Mouse (Mus musculus): ENCODE results near the gene Brinp1.

DNA sequence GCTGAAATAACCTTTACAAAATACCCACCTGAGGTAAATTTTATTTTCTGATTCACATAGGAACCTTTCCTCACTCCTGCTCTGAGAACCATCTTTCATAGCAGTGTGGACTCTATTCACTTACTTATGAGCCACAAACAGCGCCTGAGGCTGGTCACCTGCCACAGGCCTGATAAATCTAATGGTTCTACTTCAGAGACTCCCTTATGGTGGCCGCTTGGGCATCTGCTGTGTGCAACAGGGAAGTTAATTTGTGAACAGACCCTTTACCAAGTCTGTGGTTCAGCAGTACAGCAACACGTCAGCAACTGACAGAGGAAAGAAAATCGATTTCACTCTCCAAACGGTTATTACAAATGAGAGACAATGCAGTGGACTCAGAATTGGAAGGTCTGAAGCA is 164.2 kb downstream of the Brinp1 start:
- no peak for TF ChIP-seq CTCF (conservative IDR thresholded peaks at IDR 0.05 in 1 of 2, IDR thresholded peaks at IDR 0.05 in 1 of 2; ENCODE audit: low read depth in 2 of 2, low read length in 2 of 2)
- TF ChIP-seq USF1 (IDR thresholded peaks at IDR 0.05; ENCODE audit: low read depth, low read length) = no peak
- TF ChIP-seq E2F4 (IDR thresholded peaks at IDR 0.05; ENCODE audit: insufficient replicate concordance, low read depth, low read length) = no peak
- no peak for TF ChIP-seq CHD1 (IDR thresholded peaks at IDR 0.05; ENCODE audit: low read depth, low read length)
- TF ChIP-seq CHD2 (IDR thresholded peaks at IDR 0.05; ENCODE audit: low read length) = no peak

All from CH12.LX (cell line).